Mouse (Mus musculus): ENCODE measurements around the gene Caap1. TPM values are rescaled to one million over a fixed set of nuclear protein-coding genes. Genes with fewer than 3 reads are reported as not detected.

Caap1 gene
- polyA plus RNA-seq (2015; fragmentation: Nextera tagmentation; extraction: Ambion mirVana): 20.9 and 25.5 TPM in 2 replicates

DNA sequence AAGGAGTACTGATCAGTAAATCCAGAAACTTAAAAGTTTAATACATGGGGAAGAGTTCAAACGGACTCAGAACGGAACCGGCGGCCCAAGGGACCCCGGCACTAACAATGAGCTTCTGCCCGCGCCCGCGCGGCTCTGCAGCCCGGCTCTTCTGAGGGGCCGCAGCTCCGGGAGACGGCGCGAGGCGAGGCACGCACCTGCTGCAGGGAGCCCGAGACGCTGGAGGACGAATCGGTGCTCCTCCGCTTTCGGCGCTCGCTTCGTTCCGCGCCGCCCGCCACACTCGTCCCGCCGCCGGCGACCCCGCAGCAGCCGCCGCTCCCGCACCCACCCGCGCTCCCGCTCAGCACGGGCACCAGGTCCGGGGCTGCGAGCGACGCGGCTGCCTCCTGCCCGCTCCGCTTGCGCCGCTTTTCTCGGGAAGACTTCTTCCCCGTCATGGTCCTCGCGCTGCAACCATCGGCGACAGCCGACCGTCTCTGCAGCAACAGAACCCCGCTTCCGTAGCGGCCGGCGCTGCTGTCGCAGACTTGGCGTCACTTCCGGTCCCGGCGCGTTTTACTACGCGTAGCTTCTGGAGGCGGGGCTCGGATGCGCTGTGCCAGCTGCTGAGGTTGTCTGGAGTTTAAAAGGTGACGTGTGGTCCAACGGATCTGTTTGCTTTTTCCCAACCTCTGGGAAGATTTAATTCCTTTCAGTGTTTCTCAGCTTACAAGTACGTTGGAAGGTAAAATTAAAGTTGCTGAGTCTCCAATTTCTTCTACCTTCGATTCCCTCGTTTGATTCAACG is at the start of gene Caap1, which contains the start of gene Gm10306:
Gene Caap1 (minus strand): TSS at position 532 of the 790 bp plus-strand sequence.
Gene Gm10306 (plus strand): TSS at position 282 of the 790 bp plus-strand sequence.
- peaks cover 15% of the 10 kb centered on the region for H3K4me1 ChIP-seq
- peak; percentile 98 for ATAC-seq (replicated peaks)
- H3K4me2 ChIP-seq (replicated peaks): peak within 1 kb of the TSS; percentile 45
- no peaks in the 10 kb centered on the region for H3K27me3 ChIP-seq
- WGBS: under 1% methylated on average over 82 of the region's 83 CpGs
- peak within 1 kb of the TSS; percentile 99 for H3K4me3 ChIP-seq
- peak within 1 kb of the TSS; percentile 93 for H3K27ac ChIP-seq (replicated peaks)
- H3K36me3 ChIP-seq: no peaks in the 10 kb centered on the region
- peak within 1 kb of the TSS; percentile 91 for H3K9ac ChIP-seq (replicated peaks)
- no peaks in the 10 kb centered on the region for H3K9me3 ChIP-seq

DNA sequence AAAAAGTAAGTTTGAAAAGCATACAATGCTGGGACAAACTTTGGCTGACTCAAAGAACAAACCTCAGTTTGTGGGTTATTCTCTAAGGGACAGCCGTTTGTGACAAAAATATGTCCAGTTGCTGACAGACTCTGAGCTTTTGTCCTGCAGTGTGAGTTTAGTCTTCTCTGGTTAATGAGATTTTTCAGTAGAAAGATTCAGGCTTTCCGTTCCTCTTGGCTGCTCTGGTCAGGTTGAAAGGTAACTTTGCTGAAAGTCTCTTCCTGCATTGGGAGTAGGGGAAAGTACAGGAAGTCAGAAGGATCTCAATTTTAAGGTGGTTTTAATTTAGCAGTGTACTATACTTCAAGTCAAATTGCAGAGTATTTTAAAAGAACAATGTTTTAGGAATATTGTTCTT is 49.0 kb upstream of the Caap1 start:
- Histone ChIP-seq H3K36me3 (no peaks in the 10 kb centered on the region), H3K9ac (replicated peaks) (no peak overlapping the region), H3K9me3 (no peaks in the 10 kb centered on the region), H3K27ac (replicated peaks) (no peak overlapping the region), H3K4me2 (replicated peaks) (no peak overlapping the region), H3K4me3 (no peak overlapping the region), H3K4me1 (peaks cover 26% of the 10 kb centered on the region), H3K27me3 (no peaks in the 10 kb centered on the region)
- ATAC-seq (replicated peaks): no peak
- 89% methylated on average over 2 of the region's 2 CpGs for WGBS

DNA sequence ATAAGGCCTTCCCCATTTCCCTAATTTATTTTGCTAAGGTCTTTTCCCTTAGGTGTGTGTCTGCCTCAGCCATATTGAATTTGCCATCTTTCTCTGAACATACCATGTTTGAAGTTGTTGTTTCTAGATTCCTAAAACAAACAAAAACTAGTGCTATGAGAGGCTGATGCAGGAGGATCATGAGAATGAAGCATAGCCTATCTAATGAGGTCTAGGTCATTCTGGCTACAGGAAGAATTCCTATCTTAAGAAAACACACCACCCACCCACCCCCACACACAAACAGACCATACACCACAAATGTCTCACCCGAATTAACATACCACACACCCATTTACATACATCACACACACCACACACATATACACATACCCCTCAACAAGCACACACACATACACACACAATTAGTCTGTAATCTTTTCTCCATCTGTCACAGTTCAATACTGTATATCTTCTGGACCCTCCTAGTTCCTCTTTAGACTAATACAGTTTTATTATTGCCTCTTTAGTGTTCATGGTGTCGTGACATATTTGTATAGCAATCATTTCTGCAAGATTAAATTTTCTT is 47.9 kb upstream of the Caap1 start:
- H3K4me1 ChIP-seq: peaks cover 28% of the 10 kb centered on the region
- no peak overlapping the region for H3K27ac ChIP-seq (replicated peaks)
- H3K9ac ChIP-seq (replicated peaks): no peak overlapping the region
- peak overlapping the region; percentile 61; the same call in 1 of the 2 replicates for H3K4me3 ChIP-seq
- H3K27me3 ChIP-seq: no peaks in the 10 kb centered on the region
- no peaks in the 10 kb centered on the region for H3K36me3 ChIP-seq
- 91% methylated on average over 2 of the region's 2 CpGs for WGBS
- H3K4me2 ChIP-seq (replicated peaks): no peak overlapping the region
- ATAC-seq (replicated peaks): no peak
- H3K9me3 ChIP-seq: no peaks in the 10 kb centered on the region

DNA sequence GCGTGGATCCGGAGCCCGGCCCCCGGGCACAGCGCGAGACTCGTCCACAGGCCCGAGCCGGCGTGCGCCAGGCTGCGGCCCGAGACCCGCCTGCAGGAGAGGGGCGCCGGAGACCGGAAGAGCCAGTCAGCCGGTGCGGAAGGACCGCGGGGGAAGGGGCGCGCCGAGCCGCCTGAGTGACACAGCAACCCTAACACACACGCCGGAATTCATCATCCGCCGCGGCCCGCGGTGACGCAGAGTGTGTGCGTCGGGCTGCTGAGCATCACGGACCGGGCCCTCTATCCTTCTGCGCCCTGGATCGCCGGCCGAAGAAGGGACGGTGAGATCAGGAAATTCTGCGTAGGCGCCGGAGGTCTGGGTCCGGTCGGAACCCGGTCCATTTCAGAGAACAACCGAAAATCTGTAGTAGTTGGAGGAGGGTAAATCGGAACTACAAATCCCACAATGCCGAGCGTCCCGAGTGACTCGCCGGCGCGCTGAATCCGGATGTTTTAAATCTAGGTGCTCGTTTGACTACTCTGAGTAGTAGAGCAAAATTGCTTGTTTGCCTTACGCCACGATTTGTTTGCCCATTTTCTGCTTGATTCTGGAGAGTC is 46.5 kb upstream of the Caap1 start, which contains the start of gene Plaa:
Gene Plaa (minus strand): TSS at position 214 of the 599 bp plus-strand sequence.
- H3K9ac ChIP-seq (replicated peaks): peak within 1 kb of the TSS; percentile 69
- WGBS: under 1% methylated on average over 61 of the region's 61 CpGs

GRCm38 (mm10) chr4:94602496-94603030 is 46.0 kb upstream of the Caap1 start:
- Histone ChIP-seq H3K9ac (replicated peaks) (peak overlapping the region; percentile 69), H3K27ac (replicated peaks) (peak overlapping the region; percentile 93), H3K4me1 (peaks cover 28% of the 10 kb centered on the region), H3K27me3 (no peaks in the 10 kb centered on the region), H3K4me2 (replicated peaks) (peak overlapping the region; percentile 77), H3K36me3 (no peaks in the 10 kb centered on the region), H3K4me3 (peak overlapping the region; percentile 61), H3K9me3 (no peaks in the 10 kb centered on the region)
- WGBS: under 1% methylated on average over 33 of the region's 33 CpGs
- no peak for ATAC-seq (replicated peaks)

More for the DNA sequence above, 46.5 kb upstream of the Caap1 start, which contains the start of gene Plaa:
- Histone ChIP-seq H3K4me1 (peaks cover 28% of the 10 kb centered on the region), H3K9me3 (no peaks in the 10 kb centered on the region), H3K4me3 (peak within 1 kb of the TSS; percentile 61), H3K27me3 (no peaks in the 10 kb centered on the region), H3K4me2 (replicated peaks) (peak within 1 kb of the TSS; percentile 77), H3K27ac (replicated peaks) (peak within 1 kb of the TSS; percentile 93), H3K36me3 (no peaks in the 10 kb centered on the region)
- peak; percentile 100 for ATAC-seq (replicated peaks)

GRCm38 (mm10) chr4:94601395-94601794 is 44.8 kb upstream of the Caap1 start:
- Histone ChIP-seq H3K27me3 (no peaks in the 10 kb centered on the region), H3K27ac (replicated peaks) (no peak overlapping the region), H3K9me3 (no peaks in the 10 kb centered on the region), H3K4me2 (replicated peaks) (peak overlapping the region; percentile 77; the same call in 1 of the 2 replicates), H3K36me3 (no peaks in the 10 kb centered on the region), H3K4me1 (peaks cover 28% of the 10 kb centered on the region), H3K9ac (replicated peaks) (no peak overlapping the region), H3K4me3 (peak overlapping the region; percentile 61; the same call in 1 of the 2 replicates)
- 94% methylated on average over 4 of the region's 4 CpGs for WGBS
- no peak for ATAC-seq (replicated peaks)

GRCm38 (mm10) chr4:94592709-94593108 is 36.1 kb upstream of the Caap1 start:
- Histone ChIP-seq H3K4me3 (no peak overlapping the region), H3K27ac (replicated peaks) (no peak overlapping the region), H3K9me3 (no peaks in the 10 kb centered on the region), H3K36me3 (no peaks in the 10 kb centered on the region), H3K4me2 (replicated peaks) (no peak overlapping the region), H3K4me1 (peaks cover 9% of the 10 kb centered on the region; the same call in 1 of the 2 replicates), H3K27me3 (no peaks in the 10 kb centered on the region), H3K9ac (replicated peaks) (no peak overlapping the region)
- no peak for ATAC-seq (replicated peaks)

DNA sequence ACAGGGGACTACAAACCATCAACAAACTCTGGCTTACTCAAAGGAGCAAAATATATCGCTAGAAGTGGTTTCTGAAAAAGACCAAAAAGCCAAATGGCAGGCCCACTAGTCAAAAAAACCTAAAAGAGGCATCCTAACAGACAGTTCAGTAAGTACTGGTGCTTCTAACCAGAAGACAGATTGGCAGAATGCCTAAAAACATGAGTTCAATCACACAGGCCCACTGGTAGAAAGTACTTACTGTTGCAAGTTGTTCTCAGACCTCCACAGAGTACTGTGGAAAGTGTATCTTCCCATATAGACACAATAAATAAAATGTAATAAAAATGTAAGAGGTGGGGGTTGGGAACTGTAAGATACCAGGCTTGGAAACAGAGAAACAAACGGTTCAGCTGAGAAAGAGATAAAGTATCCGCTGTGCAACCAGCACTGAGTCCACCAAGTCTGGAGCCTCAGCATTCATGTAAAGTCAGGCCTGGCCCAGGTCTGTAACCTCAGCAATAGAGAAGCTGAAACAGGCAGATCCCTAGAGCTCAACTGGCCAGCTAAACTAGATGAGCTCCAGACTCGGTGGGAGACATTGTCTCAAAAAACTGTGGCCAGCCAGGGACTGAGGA is 35.3 kb upstream of the Caap1 start:
- no peaks in the 10 kb centered on the region for H3K36me3 ChIP-seq
- no peaks in the 10 kb centered on the region for H3K27me3 ChIP-seq
- no peak for ATAC-seq (replicated peaks)
- H3K4me1 ChIP-seq: peaks cover 9% of the 10 kb centered on the region; the same call in 1 of the 2 replicates
- H3K9me3 ChIP-seq: no peaks in the 10 kb centered on the region
- WGBS: 88% methylated on average over 4 of the region's 4 CpGs
- H3K4me3 ChIP-seq: no peak overlapping the region
- H3K9ac ChIP-seq (replicated peaks): no peak overlapping the region
- no peak overlapping the region for H3K27ac ChIP-seq (replicated peaks)
- no peak overlapping the region for H3K4me2 ChIP-seq (replicated peaks)

DNA sequence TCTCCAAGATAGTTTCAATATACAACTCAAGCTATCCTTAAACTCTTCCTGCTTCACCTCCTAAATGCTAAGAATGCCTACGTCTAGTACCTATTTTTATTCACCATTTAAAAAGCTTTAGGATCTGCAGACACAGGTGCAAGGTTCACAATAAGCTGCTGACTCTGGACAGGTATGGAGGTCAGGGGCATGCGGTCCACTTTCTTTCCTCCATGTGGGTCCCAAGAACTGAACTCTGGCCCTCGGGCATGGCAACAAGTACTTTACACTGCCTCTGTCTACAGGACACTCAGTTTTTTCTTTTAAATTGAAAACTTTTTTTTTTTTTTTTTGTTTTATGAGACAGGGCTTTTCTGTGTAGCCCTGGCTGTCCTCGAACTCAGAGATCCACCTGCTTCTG is 16.1 kb upstream of the Caap1 start:
- Histone ChIP-seq H3K4me1 (no peaks in the 10 kb centered on the region), H3K27ac (replicated peaks) (no peak overlapping the region), H3K4me2 (replicated peaks) (no peak overlapping the region), H3K9me3 (no peaks in the 10 kb centered on the region), H3K9ac (replicated peaks) (no peak overlapping the region), H3K36me3 (peaks cover 61% of the 10 kb centered on the region), H3K27me3 (no peaks in the 10 kb centered on the region), H3K4me3 (no peak overlapping the region)
- WGBS: 96% methylated on average over 4 of the region's 4 CpGs
- ATAC-seq (replicated peaks): no peak

DNA sequence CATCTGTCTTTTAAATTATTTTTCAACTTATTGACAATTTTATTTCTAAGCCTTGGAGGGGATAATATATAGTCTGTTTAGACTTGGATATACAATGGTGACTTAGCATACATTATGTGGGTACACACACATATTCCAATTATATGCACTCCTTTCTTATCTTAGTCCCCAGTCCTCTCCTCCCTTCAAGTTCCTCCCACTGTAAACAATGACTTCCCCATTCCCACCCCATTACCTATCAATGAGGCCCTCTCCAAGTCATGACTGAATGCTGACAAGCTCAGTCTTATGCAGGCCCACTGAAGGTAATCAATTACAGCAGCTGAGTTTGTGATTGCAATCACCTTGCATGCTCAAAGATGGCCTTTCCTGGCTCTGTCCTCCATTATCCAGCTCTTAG is 7.7 kb upstream of the Caap1 start:
- Histone ChIP-seq H3K9me3 (no peaks in the 10 kb centered on the region), H3K4me3 (no peak overlapping the region), H3K27ac (replicated peaks) (no peak overlapping the region), H3K4me2 (replicated peaks) (no peak overlapping the region), H3K27me3 (no peaks in the 10 kb centered on the region), H3K36me3 (peaks cover 12% of the 10 kb centered on the region), H3K4me1 (no peaks in the 10 kb centered on the region), H3K9ac (replicated peaks) (no peak overlapping the region)
- ATAC-seq (replicated peaks): no peak

DNA sequence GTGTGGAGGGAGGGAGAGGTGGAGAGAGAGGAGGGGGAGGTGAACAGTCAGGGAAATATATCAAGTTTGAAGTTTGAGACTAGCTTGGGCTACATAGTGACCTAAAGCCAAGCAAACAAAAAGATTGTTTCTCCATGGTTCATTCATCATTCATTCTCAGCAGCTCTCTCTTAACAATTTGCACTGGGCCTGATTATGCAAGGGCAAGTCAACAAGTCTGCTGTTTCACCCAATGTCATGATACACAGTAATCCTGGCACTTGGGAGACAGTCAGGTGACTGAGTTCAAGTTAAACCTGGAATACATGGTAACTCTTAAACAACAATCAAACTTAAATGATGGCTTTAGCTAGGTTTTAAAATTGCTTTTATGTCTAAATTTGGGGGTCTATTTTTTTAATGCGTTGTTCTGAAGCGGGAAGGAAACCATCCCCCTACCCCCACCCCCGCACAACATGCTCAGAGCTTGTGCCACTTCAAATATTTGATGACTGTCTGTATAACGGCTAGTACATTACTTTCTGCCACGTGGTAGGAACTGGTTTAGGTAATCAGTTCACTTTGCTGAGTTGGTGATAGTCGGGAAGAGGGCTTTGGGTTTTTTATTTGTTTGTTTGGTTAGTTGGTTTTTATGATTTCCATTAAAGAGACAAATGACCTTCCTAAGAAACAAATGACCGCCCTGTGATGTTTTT is 5.5 kb upstream of the Caap1 start:
- H3K27me3 ChIP-seq: no peaks in the 10 kb centered on the region
- H3K9me3 ChIP-seq: no peaks in the 10 kb centered on the region
- no peak overlapping the region for H3K27ac ChIP-seq (replicated peaks)
- ATAC-seq (replicated peaks): no peak
- 83% methylated on average over 7 of the region's 7 CpGs for WGBS
- H3K36me3 ChIP-seq: peaks cover 5% of the 10 kb centered on the region
- H3K9ac ChIP-seq (replicated peaks): no peak overlapping the region
- H3K4me2 ChIP-seq (replicated peaks): no peak overlapping the region
- H3K4me1 ChIP-seq: peaks cover 3% of the 10 kb centered on the region; the same call in 1 of the 2 replicates
- H3K4me3 ChIP-seq: no peak overlapping the region

Data from forebrain, embryonic 15.5 days (tissue).